Mouse (Mus musculus) brain, embryonic 14.5 days (tissue): ENCODE results near the gene Add1. TPM values are rescaled to one million over a fixed set of nuclear protein-coding genes. Genes with fewer than 3 reads are reported as not detected.

ENCODE experiments used
- DNase-seq: peaks from one replicate; pipeline ENCODE4 v3.0.0-alpha.2; 2011; ENCODE audit warnings: low read depth
- CTCF ChIP-seq: fragments of 200-500 bp; IDR thresholded peaks from 2 replicates; pipeline ENCODE4 v1.5.1; 2012; ENCODE audit warnings: inconsistent platforms, mild to moderate bottlenecking, moderate library complexity, borderline replicate concordance; ENCODE audit not compliant: insufficient read depth, insufficient read length; ENCODE audit errors: extremely low read depth
- POLR2A ChIP-seq: fragments of 200-500 bp; IDR thresholded peaks from 2 replicates; pipeline ENCODE4 v1.6.1; 2012; ENCODE audit warnings: mild to moderate bottlenecking, inconsistent platforms, borderline replicate concordance; ENCODE audit not compliant: poor library complexity, insufficient read depth, insufficient read length, severe bottlenecking; ENCODE audit errors: extremely low read depth
- polyA plus RNA-seq: library from polyadenylated mRNA; depleted of rRNA; stranded (reverse); fragments of >200 nt; gene quantifications from 2 replicates; pipeline ENCODE4 v1.2.3, GENCODE M21; 2012; rRNA removed

The Add1 gene
- 264 and 287 TPM in 2 replicates for polyA plus RNA-seq

DNA sequence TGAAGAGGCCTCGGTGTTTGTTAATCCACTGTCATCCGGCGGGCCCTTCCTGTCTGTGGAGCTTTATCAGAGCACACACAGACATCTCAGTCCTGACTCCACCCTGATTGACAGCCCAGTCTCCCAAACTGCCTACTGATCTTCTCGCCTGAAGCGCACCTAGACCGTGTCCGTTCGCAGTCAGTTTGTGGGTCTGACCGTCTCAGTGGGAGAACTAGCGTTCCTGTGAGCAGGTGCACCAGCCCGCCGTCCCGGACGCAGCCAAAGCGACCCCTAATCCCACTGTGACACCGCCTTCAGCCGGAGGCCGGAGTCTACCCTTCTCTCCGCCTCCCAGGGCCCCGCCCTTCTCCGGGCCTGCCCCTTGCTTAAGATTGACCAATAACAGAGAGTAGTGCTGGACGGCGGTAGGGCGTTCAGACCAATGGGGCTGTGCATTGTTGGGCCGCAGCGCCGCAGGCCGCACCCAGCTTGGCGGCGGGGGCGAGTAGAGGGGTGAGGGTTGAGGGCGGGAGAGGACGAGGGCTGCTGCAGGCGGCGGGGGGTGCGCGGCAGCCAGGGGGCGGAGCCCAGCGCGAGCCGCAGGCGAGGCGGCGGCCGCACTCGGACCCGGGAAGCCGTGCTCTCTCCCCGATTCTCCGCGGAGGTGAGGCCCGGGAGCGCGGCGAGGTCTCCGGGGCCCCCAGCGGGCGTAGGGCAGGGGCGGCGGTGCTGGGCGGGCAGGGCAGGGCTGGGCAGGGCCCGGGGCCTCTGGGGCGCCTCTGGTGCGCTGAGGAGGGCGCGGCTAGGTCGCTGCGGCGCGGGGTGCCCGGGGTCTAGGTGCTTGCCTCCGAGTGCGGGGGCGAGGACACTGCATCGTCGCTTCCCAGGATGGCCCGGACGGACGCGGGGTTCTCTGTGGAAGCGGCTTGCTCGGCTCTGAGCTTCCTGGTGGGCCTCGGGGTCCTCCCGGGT, at the start of gene Add1:
Gene Add1, plus strand, starts transcription at position 397 of the 954 bp plus-strand sequence.
- TF ChIP-seq CTCF, result no peak
- peak; percentile 93 for TF ChIP-seq POLR2A
- peak; percentile 99 for DNase-seq

DNA sequence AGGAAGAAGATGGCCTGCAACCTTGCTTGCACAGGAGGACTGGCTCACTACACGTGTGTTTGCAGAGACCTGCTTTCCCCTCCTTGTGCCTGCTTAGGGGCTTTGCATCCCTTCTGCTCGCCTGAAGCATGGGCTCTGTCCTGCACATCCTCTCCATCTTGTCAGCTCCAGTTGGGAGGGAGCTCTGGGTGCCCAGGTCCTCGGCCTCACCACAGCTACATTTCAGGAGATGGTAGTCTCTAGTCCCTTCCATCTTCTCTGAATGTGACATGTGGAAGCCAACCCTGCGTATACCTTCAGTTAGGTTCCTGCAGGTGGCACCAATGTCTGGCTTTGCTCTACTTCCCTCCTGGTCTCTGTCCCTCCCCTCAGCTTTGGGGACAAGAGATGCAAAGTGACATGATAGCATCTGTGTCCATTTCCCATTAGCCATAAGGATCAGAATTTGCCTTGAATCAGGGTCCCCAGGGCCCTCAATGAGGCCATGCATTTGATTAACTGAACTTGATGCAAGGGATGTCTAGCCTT, 49.4 kb upstream of the Add1 start:
- no peak for DNase-seq

DNA sequence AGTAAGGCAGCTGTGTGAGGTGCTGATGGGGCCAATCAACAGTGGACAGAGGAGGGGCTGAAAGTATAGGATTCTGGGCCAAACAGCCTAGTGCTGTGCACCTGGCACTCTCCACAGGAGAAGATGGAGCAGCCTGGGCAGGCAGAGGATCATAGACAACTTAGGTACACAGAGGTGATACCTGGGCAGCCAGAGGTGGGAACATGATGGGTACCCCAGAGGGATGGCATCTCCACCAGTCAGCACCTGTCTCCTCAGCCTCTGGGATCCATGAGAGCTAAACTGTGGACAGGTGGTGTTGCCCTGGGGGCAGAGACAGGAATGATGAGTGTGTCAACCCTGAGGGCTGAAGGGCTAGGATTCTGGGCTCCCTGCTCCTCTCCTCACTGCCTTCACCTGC, 49.0 kb upstream of the Add1 start:
- DNase-seq, result no peak
- no peak for TF ChIP-seq CTCF
- no peak for TF ChIP-seq POLR2A

More for the DNA sequence above, 49.4 kb upstream of the Add1 start:
- TF ChIP-seq CTCF (no peak), POLR2A (no peak)

DNA sequence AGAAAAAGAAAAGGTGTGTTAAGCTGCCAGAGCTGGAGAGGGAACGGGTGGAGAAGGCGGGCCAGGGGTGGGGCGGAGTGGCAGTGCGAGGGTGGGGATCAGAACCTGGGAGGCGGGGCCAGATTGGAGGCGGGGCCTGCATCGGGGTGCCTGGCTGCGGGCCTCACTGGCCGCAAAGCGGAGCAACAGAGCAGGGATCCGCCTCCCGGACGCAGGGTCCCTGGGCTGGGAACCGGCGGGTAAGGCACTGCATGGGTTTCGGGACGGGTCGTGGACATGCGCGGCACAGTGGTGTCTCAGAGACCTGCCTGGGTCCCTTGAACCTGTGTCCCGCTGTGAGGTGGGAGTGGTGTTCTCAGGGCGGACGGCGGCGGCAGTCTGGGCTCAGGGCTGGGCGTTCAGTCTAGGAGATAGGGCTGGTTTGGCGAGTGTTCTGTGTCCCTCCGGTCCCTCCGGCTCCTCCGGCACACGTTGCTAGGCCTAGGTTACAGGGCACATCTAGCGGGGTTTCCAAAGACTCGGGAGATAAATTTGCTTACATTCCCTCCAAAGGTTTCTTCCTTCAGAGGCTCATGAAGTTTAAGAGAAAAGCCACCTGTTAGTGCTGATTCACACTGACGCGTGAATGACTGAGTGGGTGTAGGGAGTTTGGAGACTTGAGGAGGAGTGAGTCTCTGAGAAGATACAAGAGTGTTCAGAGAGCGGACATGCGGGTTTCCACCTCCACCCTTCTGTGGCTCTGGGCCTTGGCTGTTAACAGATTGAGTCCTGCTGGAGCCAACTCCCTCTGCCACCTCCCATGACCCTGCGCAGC, 47.6 kb upstream of the Add1 start, which contains the start of gene Sh3bp2:
Gene Sh3bp2, plus strand, starts transcription at position 176 of the 814 bp plus-strand sequence.
- no peak for TF ChIP-seq CTCF
- no peak for TF ChIP-seq POLR2A
- DNase-seq, result peak; percentile 86

DNA sequence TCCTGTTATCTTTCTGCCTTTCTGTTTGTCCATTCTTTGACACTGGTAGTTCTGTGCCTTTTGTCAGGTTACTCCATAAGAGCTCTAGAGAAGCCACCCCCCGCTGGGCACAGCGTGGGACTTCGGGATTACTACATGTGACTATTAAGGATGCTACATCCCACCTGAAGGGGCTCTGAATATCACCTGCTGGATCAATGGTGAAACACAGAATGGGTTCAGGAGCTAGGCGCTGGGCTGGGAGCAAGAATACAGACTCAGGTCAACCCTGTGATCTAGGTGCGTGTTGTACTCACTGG, 47.0 kb upstream of the Add1 start:
- no peak for DNase-seq
- TF ChIP-seq POLR2A (no peak), CTCF (no peak)

DNA sequence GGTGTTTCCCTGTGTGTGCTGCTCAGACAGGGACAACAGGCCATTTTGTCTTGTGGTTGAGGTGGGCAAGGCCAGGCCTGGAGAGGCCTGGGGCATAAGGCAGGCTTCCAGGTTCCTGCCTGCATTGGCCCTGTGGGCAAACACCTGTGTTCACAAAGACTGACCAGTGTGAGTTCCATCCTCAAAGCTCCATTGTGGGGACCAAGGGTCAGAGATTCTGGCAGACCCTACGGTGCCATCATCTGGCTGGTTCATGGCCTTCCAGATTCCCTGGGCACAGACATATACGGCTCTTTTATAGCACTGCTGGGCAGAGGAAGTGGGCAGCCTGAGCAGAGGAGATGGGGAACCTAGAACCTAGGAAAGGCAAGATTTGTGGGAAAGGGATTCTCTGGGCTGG, 46.1 kb upstream of the Add1 start:
- no peak for DNase-seq
- TF ChIP-seq CTCF (no peak), POLR2A (no peak)

DNA sequence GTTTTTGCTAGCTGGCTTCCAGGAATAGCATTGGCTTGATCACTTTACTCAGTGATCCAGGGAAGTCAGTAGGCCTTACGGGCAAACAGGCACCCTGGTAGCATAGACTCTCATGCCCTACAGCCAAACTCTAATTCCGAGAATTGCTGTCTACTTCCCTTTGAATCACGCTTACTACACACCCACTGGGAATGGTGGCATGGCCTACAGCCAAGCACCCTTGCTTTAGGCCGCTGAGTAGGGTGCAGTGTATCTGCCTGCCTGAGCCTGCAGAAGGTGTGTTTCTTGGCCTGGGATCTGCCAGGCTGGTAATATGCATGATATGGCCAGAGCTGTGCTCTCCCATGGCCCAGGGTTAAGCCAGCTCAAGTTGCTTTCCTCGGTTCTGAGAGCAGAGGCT, 44.7 kb upstream of the Add1 start:
- TF ChIP-seq POLR2A (no peak), CTCF (no peak)
- no peak for DNase-seq

DNA sequence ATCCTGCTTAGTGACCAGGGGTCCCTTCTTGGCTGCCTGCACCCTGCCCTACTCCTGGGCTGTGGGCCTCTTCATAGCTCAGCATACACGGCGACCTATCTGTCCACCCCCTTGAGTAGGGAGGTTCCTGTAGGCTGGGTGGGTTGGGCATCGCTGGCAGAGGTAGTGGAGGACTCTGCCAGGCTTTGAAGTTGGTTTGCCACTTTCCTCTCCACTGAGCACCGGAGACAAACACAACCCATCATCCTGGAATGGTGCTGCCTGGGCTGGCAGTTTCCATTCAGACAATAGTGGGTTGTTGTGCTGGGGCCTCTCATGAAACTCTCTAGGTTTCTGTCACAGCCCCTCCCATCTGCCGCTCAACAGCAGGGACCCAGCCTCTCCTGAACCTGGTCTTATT, 43.3 kb upstream of the Add1 start:
- TF ChIP-seq CTCF (no peak), POLR2A (no peak)
- DNase-seq, result peak; percentile 40

DNA sequence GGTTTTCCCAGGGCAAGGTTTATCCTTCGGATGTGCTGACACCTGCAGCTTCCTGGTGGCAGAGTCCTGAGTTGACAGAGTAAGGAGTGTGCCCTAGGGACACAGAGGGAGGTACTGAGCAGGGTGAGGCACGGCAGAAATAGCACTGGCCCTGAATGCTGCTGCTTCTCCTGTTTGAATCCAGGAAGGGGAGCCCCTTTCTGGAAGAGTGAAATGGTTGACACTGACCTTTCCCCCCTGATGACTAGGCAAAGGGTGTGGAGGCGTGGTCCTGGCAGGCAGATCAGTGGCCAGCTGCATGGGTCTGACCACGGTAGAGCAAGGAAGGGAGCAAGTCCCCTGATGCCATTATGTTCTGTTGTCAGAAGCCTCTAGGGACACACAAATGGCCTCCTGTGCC, 42.8 kb upstream of the Add1 start:
- no peak for TF ChIP-seq POLR2A
- DNase-seq, result no peak

DNA sequence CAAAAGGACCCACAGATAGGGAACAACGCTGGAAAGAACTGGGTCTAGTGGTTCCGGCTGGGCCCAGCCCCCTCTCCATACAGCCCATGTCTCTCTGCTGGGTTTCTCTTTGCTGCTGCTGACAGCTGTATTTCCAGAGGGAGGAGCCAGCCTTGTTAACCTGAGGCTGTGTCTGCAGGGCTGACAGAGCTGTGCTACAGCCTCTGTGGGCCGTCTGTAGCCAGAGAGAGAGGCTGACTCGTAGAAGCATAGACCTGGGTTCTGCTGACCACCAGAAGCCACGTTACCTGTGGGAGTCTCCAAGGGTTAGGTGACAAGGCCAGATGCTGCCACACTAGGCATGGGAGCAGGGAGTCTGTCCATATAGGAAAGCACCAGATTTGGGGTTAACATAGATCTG, 40.4 kb upstream of the Add1 start:
- no peak for DNase-seq
- TF ChIP-seq POLR2A, result no peak
- no peak for TF ChIP-seq CTCF

DNA sequence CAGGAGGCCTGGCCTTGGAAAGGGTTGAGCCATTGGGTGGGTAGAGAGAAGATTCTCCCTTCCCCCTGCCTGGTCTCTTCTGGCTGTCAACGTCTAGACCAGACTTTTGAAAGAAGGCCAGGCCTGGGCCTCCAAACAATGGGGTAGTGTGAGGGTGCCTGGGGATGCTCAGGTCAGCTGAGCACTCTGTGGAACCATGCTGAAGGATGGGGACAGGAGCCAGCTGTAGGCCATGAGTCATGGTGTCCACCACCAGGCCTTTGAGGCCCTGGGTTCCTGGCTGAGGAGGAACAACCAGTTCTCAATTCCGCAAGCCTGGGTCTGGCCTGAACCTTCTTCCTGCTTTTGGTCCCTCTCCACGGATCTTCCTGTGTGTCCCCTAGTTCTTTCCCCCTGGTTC, 39.6 kb upstream of the Add1 start:
- TF ChIP-seq CTCF (no peak), POLR2A (no peak)
- DNase-seq, result no peak
